Mouse (Mus musculus) testis, postnatal 14 days (tissue): ENCODE measurements at regions not wholly inside any gene's neighbourhood (a gene's known extent, or its start where the extent isn't known, plus 50 kb on each side); places are given as distances from the start of the nearest gene placed in this dataset.

Source experiments
- DNase-seq: peaks from one replicate; pipeline ENCODE4 v3.0.0; 2021; ENCODE audit warnings: low spot score

- DNase-seq: no peak
Observed at GRCm38 (mm10) chr10:19412926-19413325, 56.6 kb downstream of the Olig3 start.

- DNase-seq: no peak
Observed at GRCm38 (mm10) chr10:19413935-19414334, 57.6 kb downstream of the Olig3 start.

GRCm38 (mm10) chr10:19414834-19415233 lies 58.5 kb downstream of the Olig3 start:
- DNase-seq: no peak

DNA sequence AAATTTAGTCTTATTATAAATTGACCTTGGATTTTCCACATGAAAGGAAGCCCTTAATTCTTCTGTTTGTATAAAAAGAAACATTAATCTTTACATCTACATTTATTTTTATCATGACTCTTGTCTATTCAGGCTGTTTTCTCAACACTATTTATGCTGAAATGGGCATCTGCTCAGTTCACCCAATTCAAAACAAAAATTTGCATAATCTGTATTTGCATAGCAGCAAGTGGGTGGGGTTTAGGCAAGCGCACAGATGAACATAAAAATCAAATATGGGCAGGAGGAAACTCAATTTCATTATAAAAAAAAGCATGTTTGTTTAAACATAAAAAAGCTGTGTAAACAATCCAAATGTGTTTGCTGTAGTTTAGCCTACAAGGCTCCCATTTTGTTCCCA lies 67.7 kb downstream of the Olig3 start:
- DNase-seq: no peak

DNA sequence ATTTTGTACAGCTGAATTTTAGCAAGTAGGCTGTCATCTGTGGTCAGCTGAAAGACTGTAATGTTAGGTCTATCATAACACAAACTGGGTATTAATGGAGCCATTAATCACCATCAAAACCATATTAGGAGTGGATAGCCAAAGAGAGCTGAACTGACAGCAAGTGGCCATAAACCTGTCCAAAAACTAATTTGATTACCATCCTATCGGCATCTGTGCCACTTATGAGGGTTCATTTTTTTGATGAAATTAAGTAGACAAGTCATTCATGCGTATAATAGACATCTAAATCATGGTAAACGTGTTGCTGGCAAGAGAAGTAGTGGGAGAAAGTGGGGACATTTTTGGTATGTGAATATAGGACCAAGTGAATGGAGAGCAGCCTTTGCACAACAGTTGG lies 68.6 kb downstream of the Olig3 start:
- no peak for DNase-seq

DNA sequence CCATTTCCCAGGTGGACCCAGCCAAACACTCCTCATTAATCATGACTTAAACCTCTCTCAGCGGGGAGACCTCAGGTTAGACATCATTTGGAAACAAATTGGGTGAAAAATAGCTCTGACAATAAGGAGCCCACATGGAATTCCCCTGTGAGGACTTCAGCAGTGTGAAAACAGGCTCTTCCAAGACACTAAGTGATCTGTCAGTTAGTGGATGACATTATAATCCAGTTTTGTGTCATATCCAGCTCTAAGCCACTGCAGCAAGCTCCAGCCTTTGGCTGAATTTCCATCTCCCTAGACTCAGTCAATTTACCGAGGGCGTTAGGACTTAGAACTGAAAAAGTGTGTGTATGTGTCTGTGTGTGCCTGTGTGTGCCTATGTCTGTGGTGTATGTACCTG lies 70.5 kb downstream of the Olig3 start:
- no peak for DNase-seq

DNA sequence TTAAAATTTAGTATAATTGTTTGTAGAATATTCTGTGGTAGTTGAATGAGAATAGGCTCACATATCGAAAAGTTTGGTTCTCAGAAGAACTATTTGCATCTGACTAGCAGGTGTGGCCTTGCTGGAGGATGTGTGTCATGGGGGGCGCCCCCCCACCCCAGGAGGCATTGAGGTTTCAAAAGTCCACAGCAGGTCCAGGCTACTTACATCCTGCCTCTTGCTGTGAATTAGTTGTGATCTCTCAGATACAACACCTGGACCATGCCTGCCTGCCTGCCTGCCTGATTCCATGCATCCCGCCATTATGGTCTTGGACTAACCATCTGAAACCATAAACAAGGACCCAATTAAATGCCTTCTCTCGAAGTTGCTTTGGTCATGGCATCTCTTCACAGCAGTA lies 76.2 kb downstream of the Olig3 start:
- no peak for DNase-seq

DNA sequence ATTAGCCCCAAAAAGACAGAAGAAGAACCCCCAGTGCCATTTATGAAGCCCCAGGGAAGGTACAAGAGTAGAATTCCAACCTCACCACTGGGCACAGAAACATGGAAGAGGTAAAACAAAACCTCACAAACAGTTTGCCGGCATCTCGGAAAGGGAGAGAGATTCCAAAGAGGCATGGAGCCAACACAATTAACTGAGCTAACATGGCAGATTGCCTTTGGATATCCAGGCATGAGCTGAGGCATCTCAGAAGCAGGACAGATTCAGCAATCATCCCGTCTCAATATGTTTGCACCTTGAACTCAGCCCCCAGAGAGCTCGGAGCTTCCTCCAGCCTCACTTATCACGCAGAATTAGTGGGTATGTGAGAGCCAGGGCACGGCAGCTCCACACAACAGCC lies 78.3 kb downstream of the Olig3 start:
- DNase-seq: no peak

DNA sequence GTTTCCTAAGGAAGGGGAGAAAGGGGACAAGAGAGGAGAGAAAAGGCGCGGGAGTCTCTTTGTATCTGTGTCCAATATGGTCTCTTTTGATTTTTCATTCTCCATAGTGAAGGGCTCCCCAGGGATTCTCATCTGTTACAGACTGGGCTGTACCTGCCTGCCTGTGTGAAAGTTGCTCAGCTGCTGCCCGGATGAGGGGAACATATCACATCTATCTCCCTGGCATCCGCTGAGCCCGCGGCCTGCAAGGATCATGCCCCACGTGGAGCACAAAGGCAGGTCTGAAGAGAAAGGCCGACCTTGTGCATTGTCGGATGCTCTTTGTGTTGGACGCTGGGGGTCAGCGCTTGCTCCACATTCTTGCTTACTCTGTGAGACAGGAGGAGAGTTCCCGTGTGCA lies 85.5 kb downstream of the Olig3 start:
- DNase-seq: no peak

DNA sequence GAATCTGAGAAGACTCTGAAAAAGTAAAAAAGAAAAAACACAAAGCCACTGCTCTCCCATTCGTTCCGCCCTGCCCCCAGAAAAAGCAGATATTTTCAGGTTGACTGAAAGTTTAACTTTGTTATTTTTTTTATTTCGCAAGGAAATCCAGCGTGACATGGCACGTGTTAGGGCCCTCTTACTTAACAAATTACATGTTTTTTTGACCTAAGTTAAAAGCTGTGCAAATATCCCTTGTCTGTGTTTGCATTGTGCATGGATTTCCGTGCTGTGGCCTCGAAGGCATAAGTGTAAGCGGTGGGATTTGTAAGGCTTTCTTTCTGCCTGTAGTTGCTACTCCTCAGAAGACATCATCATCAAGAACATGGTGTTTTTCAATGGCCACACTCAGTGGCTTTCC lies 87.2 kb downstream of the Olig3 start:
- DNase-seq: no peak

DNA sequence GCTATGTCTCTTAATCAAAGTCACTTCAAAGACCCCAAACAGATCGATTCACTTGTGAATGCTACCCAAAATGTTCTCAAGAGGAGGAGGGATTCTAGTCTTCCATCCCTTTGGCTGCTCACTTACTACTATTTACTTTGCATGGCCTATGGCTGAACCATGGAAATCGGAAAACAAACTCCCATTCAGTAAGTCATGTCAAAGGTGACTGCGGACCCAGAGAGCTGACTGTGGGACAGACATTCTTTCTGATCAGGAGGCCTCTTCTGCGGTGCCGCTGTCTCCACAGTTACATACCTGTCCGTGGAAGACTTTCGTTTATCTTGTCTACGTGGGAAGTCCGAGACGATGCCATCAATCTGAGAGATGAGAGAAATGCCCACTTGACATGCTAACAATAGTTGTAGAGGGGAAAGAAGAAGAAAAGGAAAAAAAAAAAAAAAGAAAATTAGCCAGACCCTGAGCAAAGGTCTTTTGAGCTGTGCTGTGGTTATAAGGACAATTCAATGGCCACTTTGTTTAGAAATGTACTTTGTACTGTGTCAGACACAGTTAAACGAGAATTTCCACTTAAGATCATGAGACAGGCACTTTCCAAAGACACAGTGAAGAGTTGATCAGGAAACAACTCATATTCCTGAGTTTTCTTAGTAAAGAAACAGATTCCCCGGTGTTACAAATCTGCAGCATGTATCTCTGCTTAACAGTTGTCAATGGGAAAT lies 92.7 kb downstream of the Olig3 start:
- DNase-seq: no peak

- DNase-seq: no peak
Observed at GRCm38 (mm10) chr10:19459053-19459452, 102.7 kb downstream of the Olig3 start.

DNA sequence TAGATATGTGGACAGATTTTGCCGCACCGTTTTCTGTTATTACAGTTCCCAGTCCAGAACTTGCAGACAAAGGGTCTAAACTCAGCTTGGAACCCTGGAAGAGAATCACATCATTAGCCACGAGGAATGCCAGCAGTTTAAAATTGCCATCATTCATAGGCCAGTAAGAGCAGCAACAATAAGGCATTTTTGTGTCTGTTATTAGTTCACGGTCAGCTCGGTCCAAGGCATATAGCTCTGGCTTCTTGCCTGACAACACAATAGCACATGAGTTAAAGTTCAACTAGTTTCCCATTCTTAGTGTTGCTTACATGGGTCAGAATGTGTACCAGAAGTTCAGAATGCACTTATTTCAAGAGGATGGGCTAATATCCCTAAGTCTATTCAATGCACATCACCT lies 103.4 kb downstream of the Olig3 start:
- DNase-seq: no peak

GRCm38 (mm10) chr10:19460164-19460563 lies 103.8 kb downstream of the Olig3 start:
- DNase-seq: no peak

DNA sequence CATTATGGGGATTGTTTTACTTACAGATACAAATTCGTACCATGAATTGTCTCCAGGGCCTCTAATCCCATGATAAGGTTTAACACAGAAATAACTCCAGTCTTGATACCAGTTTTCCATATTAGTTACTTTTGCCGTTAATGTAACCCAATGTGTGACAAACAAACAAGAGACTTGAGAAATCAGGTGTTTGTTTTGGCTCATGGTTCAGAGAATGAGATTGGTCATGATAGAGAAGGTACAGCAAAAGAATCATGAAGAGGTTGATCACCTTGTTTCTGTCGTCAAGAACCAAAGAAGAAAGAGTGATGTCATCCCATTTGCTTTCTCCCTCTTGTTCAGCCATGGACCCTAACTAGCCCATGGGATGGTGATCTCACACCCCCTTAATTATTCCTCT lies 107.5 kb downstream of the Olig3 start:
- DNase-seq: no peak

GRCm38 (mm10) chr10:19464504-19464903 lies 108.2 kb downstream of the Olig3 start:
- DNase-seq: no peak

DNA sequence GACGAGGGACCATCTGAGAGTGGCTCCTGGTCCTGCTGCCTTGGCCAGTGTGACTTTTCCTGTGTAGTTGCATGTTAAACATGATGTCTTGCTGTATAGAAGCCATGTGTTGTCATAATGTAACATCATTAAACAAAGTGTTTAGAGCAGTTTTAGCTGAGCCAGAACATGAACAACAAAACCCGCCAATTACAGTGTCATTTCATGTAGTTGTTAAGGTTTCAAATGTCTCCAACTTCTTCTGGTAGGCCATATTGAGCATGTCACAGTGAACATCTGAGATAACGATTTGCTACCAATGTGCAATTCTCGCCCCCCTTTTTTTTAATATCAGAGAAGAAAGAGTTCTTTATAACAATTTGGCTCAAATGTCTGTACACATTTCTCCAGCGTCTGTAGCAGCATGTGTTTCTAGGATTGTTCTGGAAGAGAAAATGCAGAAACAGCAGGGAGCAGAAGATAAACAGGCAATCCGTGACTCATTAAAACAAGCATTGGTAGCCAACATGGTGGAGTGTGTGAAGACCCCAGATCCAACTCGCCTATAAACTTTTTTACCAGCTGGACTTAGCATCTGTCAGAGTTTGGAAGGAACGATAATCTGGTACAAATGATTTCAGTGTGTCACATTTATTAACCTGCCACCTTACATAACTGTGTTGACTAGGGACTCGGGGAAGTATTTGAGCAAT lies 115.2 kb downstream of the Olig3 start:
- DNase-seq: no peak

DNA sequence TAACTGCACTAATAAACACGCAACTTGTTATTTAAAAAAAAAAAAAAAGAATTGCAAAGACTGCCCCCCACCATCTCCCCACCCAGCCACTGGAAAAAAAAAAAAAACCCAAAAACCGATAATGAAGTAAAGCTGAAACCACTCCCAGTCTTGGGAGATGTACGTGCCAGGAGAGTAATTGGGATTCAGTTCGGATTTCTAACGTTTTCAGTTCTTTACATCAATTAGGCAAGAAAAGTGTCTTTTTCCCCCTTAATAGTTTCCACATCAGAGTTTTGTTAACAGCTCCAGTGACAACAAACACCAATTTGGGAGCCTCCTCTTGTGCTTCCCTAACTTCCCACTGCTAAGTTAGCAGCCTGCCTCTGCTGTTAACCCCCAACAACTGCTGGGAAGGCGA lies 115.7 kb downstream of the Olig3 start:
- DNase-seq: no peak

- DNase-seq: no peak
Observed at GRCm38 (mm10) chr10:19472949-19473535, 116.7 kb downstream of the Olig3 start.

GRCm38 (mm10) chr10:19485537-19486135 lies 106.1 kb upstream of the Ifngr1 start:
- no peak for DNase-seq

GRCm38 (mm10) chr10:19490500-19490899 lies 101.2 kb upstream of the Ifngr1 start:
- no peak for DNase-seq

DNA sequence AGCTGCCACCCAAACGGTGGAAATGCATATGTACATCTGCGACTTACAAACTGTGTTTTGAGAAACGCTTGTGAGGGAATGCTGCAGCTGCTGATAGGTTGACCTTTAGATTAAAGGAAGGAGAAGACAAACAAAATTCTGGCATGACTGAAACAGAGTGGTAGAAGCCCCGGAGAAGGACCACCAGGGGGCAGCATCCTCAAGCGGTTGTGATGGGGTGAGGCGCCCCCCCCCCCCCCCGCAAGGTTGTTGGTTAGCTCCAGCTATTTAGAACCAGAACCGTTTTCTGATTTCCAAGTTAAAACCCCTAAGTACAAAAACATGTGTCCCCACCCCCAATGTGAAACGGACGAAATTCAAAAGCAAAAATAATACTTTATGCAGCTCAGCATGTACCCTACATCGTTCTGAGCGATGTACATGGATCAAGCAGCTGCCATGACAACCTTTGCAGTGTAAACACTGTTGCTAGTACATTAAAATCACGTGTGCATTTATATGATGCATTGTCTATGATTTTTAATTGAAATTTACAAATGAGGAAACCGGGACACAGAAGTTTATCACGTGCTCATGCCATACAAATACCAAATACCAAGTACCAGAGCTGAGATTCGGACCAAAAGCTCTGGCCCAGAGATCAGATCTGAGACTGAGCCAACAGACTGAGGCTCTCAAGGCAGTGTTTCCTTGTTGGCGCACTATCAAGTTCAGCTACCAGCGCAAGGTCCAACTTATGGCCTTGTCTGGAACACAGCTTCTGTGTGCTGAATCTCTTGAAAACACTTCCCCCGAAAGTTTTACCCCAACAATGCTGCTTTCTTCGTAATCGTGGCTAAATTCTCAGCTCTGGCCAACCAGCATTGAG lies 100.0 kb upstream of the Ifngr1 start:
- peak; percentile 36 for DNase-seq
